Mouse (Mus musculus) heart, adult 2 months (tissue): ENCODE measurements at regions not wholly inside any gene's neighbourhood (a gene's known extent, or its start where the extent isn't known, plus 50 kb on each side); places are given as distances from the start of the nearest gene placed in this dataset.

Source experiments
- DNase-seq, 2 experiments: peaks; one replicate each; pipeline ENCODE4 v3.0.0; 2021
- H3K27ac ChIP-seq: fragments of 200-600 bp; 2 replicates; pipeline ENCODE4 v1.8.1; 2022
- H3K27me3 ChIP-seq: fragments of 200-500 bp; 2 replicates; pipeline ENCODE4 v1.6.1; 2012; ENCODE audit warnings: mild to moderate bottlenecking, low read length, inconsistent platforms, mixed read lengths; ENCODE audit not compliant: control insufficient read depth, insufficient read depth
- H3K36me3 ChIP-seq: fragments of 200-500 bp; 2 replicates; pipeline ENCODE4 v1.6.1; 2012; ENCODE audit warnings: low read length, inconsistent platforms; ENCODE audit not compliant: control insufficient read depth, insufficient read depth
- H3K4me1 ChIP-seq: fragments of 200-500 bp; 2 replicates; pipeline ENCODE4 v1.6.1; 2011; ENCODE audit warnings: low read length; ENCODE audit not compliant: control insufficient read depth, insufficient read depth
- H3K4me3 ChIP-seq: fragments of 200-600 bp; 2 replicates; pipeline ENCODE4 v1.8.1; 2022
- H3K79me2 ChIP-seq: fragments of 200-500 bp; replicated peaks from 2 replicates; pipeline ENCODE4 v1.6.1; 2012; ENCODE audit warnings: mild to moderate bottlenecking, inconsistent platforms, low read length, moderate library complexity, mixed read lengths; ENCODE audit not compliant: control insufficient read depth, insufficient read depth
- H3K9ac ChIP-seq: fragments of 200-500 bp; 2 replicates; pipeline ENCODE4 v1.6.1; 2012; ENCODE audit warnings: low read depth, mild to moderate bottlenecking, control low read depth, inconsistent platforms, low read length, mixed read lengths
- CTCF ChIP-seq: fragments of 200-600 bp; IDR thresholded peaks from 2 replicates; pipeline ENCODE4 v1.8.1; 2022; ENCODE audit warnings: antibody characterized with exemption, mild to moderate bottlenecking, moderate library complexity
- EP300 ChIP-seq: fragments of 200-500 bp; IDR thresholded peaks from 2 replicates; pipeline ENCODE4 v1.6.1; 2011; ENCODE audit warnings: low read depth, low read length, control low read depth; ENCODE audit not compliant: insufficient read depth
- POLR2A ChIP-seq: fragments of 200-500 bp; IDR thresholded peaks from 2 replicates; pipeline ENCODE4 v1.6.1; 2011; ENCODE audit warnings: mild to moderate bottlenecking, low read depth, low read length, control low read depth; ENCODE audit not compliant: insufficient read depth
- WGBS: fragments of 180-500 bp; shearing (Covaris S2); methylation state at CpG from one replicate; pipeline ENCODE4 v1.1.7; 2018; 5-methylcytosine and 5-hydroxymethylcytosine counted together
- intact Hi-C: fragments of 180-260 bp; cut with DNase I; formaldehyde crosslinking; loops from one replicate; pipeline ENCODE4 v1.15.1; 2025
- microRNA-seq, 2 experiments: library from miRNA; unstranded; fragments of <30 nt; microRNA quantifications; one replicate each; pipeline ENCODE4 v1.2.0; 2021

DNA sequence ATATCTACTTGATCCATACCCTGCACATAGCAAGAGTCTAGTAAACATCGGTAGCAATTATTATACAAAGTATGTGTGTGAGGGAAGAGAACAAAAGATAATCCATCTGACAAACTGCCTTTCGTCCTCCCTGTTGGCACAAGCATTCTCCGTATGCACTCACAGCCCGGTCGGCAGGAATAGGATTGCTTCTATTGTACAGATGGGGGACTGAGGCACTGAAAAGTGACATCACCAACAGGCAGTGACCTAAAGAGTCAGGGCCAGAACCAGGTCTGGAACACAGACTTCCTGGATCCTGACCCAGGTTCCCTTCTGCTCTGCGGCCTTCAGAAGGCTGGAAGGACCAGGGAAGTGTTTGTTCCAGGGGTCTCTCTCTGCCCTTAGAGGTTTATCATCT is 69.3 kb upstream of the Prox1 start:
- Histone ChIP-seq H3K9ac (no peak overlapping the region), H3K79me2 (no peaks in the 10 kb centered on the region), H3K4me1 (no peaks in the 10 kb centered on the region), H3K36me3 (no peaks in the 10 kb centered on the region), H3K27me3 (no peaks in the 10 kb centered on the region), H3K27ac (no peak overlapping the region), H3K4me3 (no peak overlapping the region)
- intact Hi-C loops = no loop called here
- WGBS = 64% methylated on average over 6 of the region's 6 CpGs
- TF ChIP-seq EP300 (no peak), CTCF (no peak), POLR2A (no peak)
- no peak for DNase-seq

DNA sequence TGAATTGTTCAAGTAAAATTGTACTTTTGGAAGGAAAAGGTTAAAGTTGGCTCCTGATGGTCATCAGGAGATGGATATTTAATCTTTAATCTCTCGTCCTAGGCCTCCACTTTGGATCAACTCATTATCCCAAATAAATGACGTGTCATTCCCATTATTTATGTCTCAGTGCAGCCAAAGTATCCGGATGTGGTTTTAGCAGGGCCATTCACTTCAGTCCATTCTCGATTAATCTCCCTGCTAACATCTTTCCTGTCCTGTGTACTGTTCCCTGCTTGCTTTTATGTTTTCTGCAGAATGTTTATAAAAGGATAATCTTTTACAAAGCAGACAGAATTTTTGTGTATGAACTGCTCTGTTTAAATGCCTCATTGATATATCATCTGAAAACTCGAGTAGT is 60.4 kb upstream of the Prox1 start:
- no peak overlapping the region for H3K4me3 ChIP-seq
- H3K9ac ChIP-seq = no peak overlapping the region
- H3K79me2 ChIP-seq = no peaks in the 10 kb centered on the region
- no peaks in the 10 kb centered on the region for H3K4me1 ChIP-seq
- H3K36me3 ChIP-seq = no peaks in the 10 kb centered on the region
- no peak overlapping the region for H3K27ac ChIP-seq
- intact Hi-C loops = no loop called here
- TF ChIP-seq POLR2A = no peak
- no peak for TF ChIP-seq EP300
- TF ChIP-seq CTCF = no peak
- WGBS = 72% methylated on average over 5 of the region's 5 CpGs
- H3K27me3 ChIP-seq = no peaks in the 10 kb centered on the region
- no peak for DNase-seq

DNA sequence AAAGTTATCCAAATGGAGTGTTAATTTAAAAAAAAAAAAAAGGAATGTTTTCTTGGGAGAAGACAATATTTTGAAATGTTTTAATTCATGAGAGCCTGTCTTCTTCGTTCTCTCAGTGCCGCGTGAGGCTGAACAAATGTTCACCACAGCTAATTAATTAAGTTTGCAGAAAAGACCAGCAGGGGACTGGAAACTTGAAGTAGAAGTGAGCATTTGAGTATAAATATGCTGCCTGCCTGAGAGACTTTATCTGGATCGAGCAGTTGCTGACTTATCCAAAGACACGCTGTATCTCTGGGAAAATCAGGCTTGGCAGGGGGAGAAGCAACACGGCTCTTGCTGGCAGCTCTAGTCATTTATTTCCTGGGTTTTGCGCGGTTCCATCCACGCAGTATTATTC is 49.9 kb upstream of the Prox1 start:
- Histone ChIP-seq H3K36me3 (no peaks in the 10 kb centered on the region), H3K4me3 (no peak overlapping the region), H3K79me2 (no peaks in the 10 kb centered on the region), H3K27me3 (no peaks in the 10 kb centered on the region), H3K4me1 (no peaks in the 10 kb centered on the region), H3K9ac (no peak overlapping the region), H3K27ac (no peak overlapping the region)
- intact Hi-C loops = no loop called here
- no peak for DNase-seq
- WGBS = 47% methylated on average over 9 of the region's 9 CpGs
- no peak for TF ChIP-seq CTCF
- TF ChIP-seq POLR2A = no peak
- no peak for TF ChIP-seq EP300

Small RNA genes lying in the stretch of these regions (microRNA-seq; reads per million reads assigned to microRNA genes)
- gene Gm47294 = 0 to 0.39 reads per million in 2 experiments
